Mouse (Mus musculus): Measurements from ENCODE around the gene Fig4. TPM values are rescaled to one million over a fixed set of nuclear protein-coding genes. Genes with fewer than 3 reads are reported as not detected.

Fig4 gene
- polyA plus RNA-seq, 1 experiment from 2014 or later: 17.0 TPM

DNA sequence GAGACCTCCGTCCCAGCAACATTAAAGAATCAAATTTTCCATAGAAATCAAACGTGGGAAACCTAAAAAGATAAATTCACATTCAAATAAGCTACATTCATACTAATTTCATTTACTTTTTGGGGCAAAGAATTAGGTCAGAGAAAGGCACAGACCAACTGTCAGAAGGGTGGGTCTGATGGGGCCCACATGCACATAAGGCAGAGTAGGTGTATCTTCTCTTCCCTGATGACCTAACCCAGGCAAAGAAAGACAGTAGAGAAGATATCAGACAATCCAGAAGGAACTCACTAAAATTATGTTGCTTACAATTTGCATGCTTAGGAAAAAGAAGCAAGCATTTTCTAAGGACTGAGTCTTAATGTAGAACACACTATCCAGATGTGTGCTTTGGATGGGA is 67.9 kb downstream of the Fig4 start:
- 83% methylated on average over 2 of the region's 2 CpGs for WGBS
- H3K27ac ChIP-seq: no peak overlapping the region

GRCm38 (mm10) chr10:41234552-41234951 is 68.5 kb downstream of the Fig4 start:
- no peak for ATAC-seq (ENCODE audit: insufficient number of reproducible peaks, low FRiP score, low TSS enrichment, low read depth)
- Histone ChIP-seq H3K4me3 (no peak overlapping the region), H3K4me2 (no peak overlapping the region), H3K4me1 (no peaks in the 10 kb centered on the region), H3K9ac (no peak overlapping the region), H3K9me3 (no peaks in the 10 kb centered on the region), H3K36me3 (0 out of 2 replicates have a peak, but pooled peaks cover 2% of the 10 kb centered on the region), H3K27ac (no peak overlapping the region), H3K27me3 (no peaks in the 10 kb centered on the region)
- WGBS: 67% methylated on average over 9 of the region's 9 CpGs

More for the DNA sequence above, 67.9 kb downstream of the Fig4 start:
- no peak overlapping the region for H3K9ac ChIP-seq
- 0 out of 2 replicates have a peak, but pooled peaks cover 5% of the 10 kb centered on the region for H3K36me3 ChIP-seq
- no peak overlapping the region for H3K4me2 ChIP-seq
- no peak overlapping the region for H3K4me3 ChIP-seq
- H3K4me1 ChIP-seq: no peaks in the 10 kb centered on the region
- no peaks in the 10 kb centered on the region for H3K27me3 ChIP-seq
- no peaks in the 10 kb centered on the region for H3K9me3 ChIP-seq
- no peak for ATAC-seq (ENCODE audit: insufficient number of reproducible peaks, low FRiP score, low TSS enrichment, low read depth)

DNA sequence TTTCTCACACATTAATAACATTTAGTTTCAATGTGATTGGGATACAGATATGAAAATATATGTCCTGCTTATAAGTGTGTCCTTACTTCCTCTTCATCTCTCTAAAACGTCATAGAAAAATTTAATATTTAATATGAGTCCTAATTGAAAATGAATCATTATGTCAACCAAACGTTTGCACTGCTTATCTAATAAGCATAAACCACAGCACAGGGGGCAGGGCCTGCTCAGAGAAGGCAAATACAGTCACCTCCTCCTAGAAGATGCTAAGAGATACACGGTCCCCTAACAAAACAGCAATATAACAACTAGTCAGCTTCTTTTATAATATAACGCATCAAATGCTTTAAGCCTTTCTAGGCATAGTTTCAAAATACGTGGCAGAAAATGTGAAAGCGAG is 69.9 kb downstream of the Fig4 start:
- Histone ChIP-seq H3K4me3 (no peak overlapping the region), H3K4me1 (no peaks in the 10 kb centered on the region), H3K9ac (no peak overlapping the region), H3K4me2 (no peak overlapping the region), H3K9me3 (no peaks in the 10 kb centered on the region), H3K27ac (no peak overlapping the region), H3K27me3 (no peaks in the 10 kb centered on the region), H3K36me3 (0 out of 2 replicates have a peak, but pooled peaks cover 2% of the 10 kb centered on the region)
- ATAC-seq (ENCODE audit: insufficient number of reproducible peaks, low FRiP score, low TSS enrichment, low read depth): no peak
- 86% methylated on average over 6 of the region's 6 CpGs for whole genome bisulfite sequencing

DNA sequence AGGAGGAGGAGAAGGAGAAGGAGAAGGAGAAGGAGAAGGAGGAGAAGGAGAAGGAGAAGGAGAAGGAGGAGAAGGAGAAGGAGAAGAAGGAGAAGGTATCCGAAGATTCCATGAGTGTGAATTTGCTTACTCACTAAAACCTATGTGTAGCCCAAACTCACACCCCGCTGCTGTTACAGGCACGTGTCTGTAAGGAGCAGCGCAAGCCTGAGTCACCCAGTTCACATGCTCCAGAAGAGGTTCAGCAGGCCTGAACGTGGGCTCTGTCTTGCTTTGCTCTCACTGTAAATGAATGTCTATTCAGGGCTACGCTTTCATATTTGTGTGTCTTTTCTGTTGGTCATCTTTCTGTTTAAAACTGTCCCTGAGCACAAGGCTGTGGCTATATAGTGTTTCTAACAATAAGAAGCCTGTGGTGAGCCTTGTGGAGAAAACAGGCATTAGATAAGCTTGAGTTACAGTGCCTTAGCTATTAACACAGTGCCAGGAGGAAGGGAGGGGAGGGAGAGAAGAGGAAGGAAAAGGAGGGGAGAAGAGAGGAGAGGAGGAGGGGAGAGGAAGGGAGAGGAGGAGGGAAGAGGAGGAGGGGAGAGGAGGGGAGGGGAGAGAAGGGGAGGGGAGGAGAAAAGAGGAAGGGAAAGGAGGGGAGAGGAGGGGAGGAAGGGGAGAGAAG is 71.8 kb downstream of the Fig4 start:
- Histone ChIP-seq H3K9ac (no peak overlapping the region), H3K36me3 (0 out of 2 replicates have a peak, but pooled peaks cover 2% of the 10 kb centered on the region), H3K4me1 (no peaks in the 10 kb centered on the region), H3K27me3 (no peaks in the 10 kb centered on the region), H3K9me3 (no peaks in the 10 kb centered on the region), H3K27ac (no peak overlapping the region), H3K4me3 (no peak overlapping the region), H3K4me2 (no peak overlapping the region)
- ATAC-seq (ENCODE audit: insufficient number of reproducible peaks, low FRiP score, low TSS enrichment, low read depth): no peak
- WGBS: 84% methylated on average over 6 of the region's 6 CpGs

- no peak overlapping the region for H3K9ac ChIP-seq
- ATAC-seq (ENCODE audit: insufficient number of reproducible peaks, low FRiP score, low TSS enrichment, low read depth): no peak
- WGBS: 80% methylated on average over 7 of the region's 7 CpGs
- no peaks in the 10 kb centered on the region for H3K9me3 ChIP-seq
- H3K36me3 ChIP-seq: 0 out of 2 replicates have a peak, but pooled peaks cover 2% of the 10 kb centered on the region
- no peaks in the 10 kb centered on the region for H3K27me3 ChIP-seq
- H3K4me2 ChIP-seq: no peak overlapping the region
- H3K4me3 ChIP-seq: no peak overlapping the region
- 0 out of 2 replicates have a peak, but pooled peaks cover 2% of the 10 kb centered on the region for H3K4me1 ChIP-seq
- no peak overlapping the region for H3K27ac ChIP-seq
Measured at GRCm38 (mm10) chr10:41227626-41228025, 75.4 kb downstream of the Fig4 start.

- 37% methylated on average over 4 of the region's 4 CpGs for WGBS
- Histone ChIP-seq H3K9me3 (no peaks in the 10 kb centered on the region), H3K36me3 (no peaks in the 10 kb centered on the region), H3K4me2 (no peak overlapping the region), H3K4me1 (0 out of 2 replicates have a peak, but pooled peaks cover 2% of the 10 kb centered on the region), H3K9ac (no peak overlapping the region), H3K27ac (no peak overlapping the region), H3K4me3 (no peak overlapping the region), H3K27me3 (no peaks in the 10 kb centered on the region)
- ATAC-seq (ENCODE audit: insufficient number of reproducible peaks, low FRiP score, low TSS enrichment, low read depth): no peak
Measured at GRCm38 (mm10) chr10:41223499-41223898, 79.6 kb downstream of the Fig4 start.

- no peak overlapping the region for H3K4me2 ChIP-seq
- H3K4me3 ChIP-seq: no peak overlapping the region
- no peaks in the 10 kb centered on the region for H3K9me3 ChIP-seq
- ATAC-seq (ENCODE audit: insufficient number of reproducible peaks, low FRiP score, low TSS enrichment, low read depth): no peak; the same call in 1 of the 2 replicates
- WGBS: 80% methylated on average over 4 of the region's 4 CpGs
- no peak overlapping the region for H3K9ac ChIP-seq
- no peaks in the 10 kb centered on the region for H3K36me3 ChIP-seq
- H3K27ac ChIP-seq: no peak overlapping the region
- H3K27me3 ChIP-seq: no peaks in the 10 kb centered on the region
- H3K4me1 ChIP-seq: 0 out of 2 replicates have a peak, but pooled peaks cover 2% of the 10 kb centered on the region
Measured at GRCm38 (mm10) chr10:41221204-41221603, 81.9 kb downstream of the Fig4 start.

GRCm38 (mm10) chr10:41218897-41219296 is 84.2 kb downstream of the Fig4 start:
- no peak overlapping the region for H3K4me3 ChIP-seq
- 0 out of 2 replicates have a peak, but pooled peaks cover 2% of the 10 kb centered on the region for H3K4me1 ChIP-seq
- WGBS: 86% methylated on average over 10 of the region's 10 CpGs
- no peak overlapping the region for H3K4me2 ChIP-seq
- no peaks in the 10 kb centered on the region for H3K9me3 ChIP-seq
- H3K9ac ChIP-seq: no peak overlapping the region
- no peaks in the 10 kb centered on the region for H3K27me3 ChIP-seq
- H3K27ac ChIP-seq: no peak overlapping the region
- no peaks in the 10 kb centered on the region for H3K36me3 ChIP-seq
- no peak for ATAC-seq (ENCODE audit: insufficient number of reproducible peaks, low FRiP score, low TSS enrichment, low read depth)

DNA sequence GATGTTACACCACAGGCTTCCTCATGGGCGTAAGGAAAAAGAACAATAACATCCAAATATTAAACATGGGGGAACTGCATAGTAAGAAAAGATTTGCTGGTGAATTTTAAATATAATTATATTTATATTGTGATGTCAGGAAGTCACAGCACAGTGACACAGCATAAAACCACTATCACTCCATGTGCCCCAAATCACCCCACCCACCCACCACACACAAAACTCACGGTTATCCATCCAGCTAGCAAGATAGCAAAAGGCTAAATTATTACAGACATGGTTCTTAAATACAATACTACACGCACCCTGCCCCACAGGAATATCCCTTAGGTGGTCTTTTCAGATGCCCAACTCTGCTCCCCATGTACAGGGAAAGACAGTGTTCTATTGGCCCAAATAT is 89.0 kb downstream of the Fig4 start:
- Histone ChIP-seq H3K4me3 (no peak overlapping the region), H3K4me1 (no peaks in the 10 kb centered on the region), H3K4me2 (no peak overlapping the region), H3K36me3 (no peaks in the 10 kb centered on the region), H3K27ac (no peak overlapping the region), H3K27me3 (no peaks in the 10 kb centered on the region), H3K9ac (no peak overlapping the region), H3K9me3 (no peaks in the 10 kb centered on the region)
- WGBS: 82% methylated on average over 3 of the region's 3 CpGs
- no peak for ATAC-seq (ENCODE audit: insufficient number of reproducible peaks, low FRiP score, low TSS enrichment, low read depth)

- no peak overlapping the region for H3K4me2 ChIP-seq
Measured at GRCm38 (mm10) chr10:41209538-41209937, 93.5 kb downstream of the Fig4 start.

DNA sequence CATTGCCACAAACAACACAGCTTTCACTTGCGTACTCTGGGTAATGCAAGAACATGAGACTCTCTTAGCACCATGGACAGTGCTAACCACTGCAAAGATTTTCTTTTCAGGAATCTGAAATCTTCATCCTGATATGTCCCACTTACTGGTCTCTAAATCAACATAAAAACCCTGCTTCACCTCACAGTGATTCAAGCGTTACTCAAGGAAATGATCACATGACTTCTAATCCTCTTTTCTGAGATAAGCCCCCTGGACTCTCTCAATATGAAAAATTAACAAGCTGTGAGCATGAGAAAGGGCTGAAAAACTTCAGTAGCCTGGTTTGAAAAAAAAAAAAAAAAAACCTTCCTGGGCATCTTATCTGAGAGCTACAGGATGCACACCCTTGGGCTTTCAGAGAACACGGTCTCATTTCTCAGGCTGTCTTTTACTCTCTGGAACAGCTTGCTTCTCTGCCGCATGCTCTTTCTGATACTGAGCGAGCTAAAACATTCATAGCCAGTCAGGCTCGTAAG is 94.1 kb downstream of the Fig4 start:
- no peak overlapping the region for H3K9ac ChIP-seq
- no peaks in the 10 kb centered on the region for H3K36me3 ChIP-seq
- ATAC-seq (ENCODE audit: insufficient number of reproducible peaks, low FRiP score, low TSS enrichment, low read depth): no peak
- no peak overlapping the region for H3K4me2 ChIP-seq
- H3K4me1 ChIP-seq: no peaks in the 10 kb centered on the region
- no peak overlapping the region for H3K4me3 ChIP-seq
- H3K27me3 ChIP-seq: no peaks in the 10 kb centered on the region
- H3K27ac ChIP-seq: no peak overlapping the region
- 79% methylated on average over 6 of the region's 6 CpGs for WGBS
- H3K9me3 ChIP-seq: no peaks in the 10 kb centered on the region

More at GRCm38 (mm10) chr10:41209538-41209937, 93.5 kb downstream of the Fig4 start:
- Histone ChIP-seq H3K36me3 (no peaks in the 10 kb centered on the region), H3K4me3 (no peak overlapping the region), H3K9ac (no peak overlapping the region), H3K9me3 (no peaks in the 10 kb centered on the region), H3K27ac (no peak overlapping the region), H3K4me1 (no peaks in the 10 kb centered on the region), H3K27me3 (no peaks in the 10 kb centered on the region)
- WGBS: 59% methylated on average over 4 of the region's 4 CpGs
- ATAC-seq (ENCODE audit: insufficient number of reproducible peaks, low FRiP score, low TSS enrichment, low read depth): no peak

DNA sequence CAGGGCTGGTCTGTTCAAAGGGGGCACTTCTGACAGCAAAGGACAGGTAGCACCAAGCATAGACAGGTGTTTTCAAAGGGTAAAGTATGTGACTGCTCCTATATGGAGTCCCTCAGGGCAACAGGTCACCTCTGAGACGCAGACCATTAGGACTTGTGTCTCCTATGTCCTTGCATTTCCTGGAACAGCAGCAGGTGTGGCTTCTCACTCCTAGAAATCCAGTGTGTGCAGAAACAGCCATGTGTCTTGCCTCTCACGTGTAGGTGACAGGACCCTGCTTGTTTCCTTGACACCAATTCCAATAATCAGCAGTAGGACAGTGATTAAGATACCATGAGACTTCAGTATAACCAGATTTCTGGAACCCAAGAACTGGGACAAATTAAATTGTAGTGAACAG is 97.4 kb downstream of the Fig4 start:
- WGBS: 67% methylated on average over 2 of the region's 2 CpGs
- Histone ChIP-seq H3K4me3 (no peak overlapping the region), H3K9me3 (no peaks in the 10 kb centered on the region), H3K27me3 (no peaks in the 10 kb centered on the region), H3K9ac (no peak overlapping the region), H3K4me1 (no peaks in the 10 kb centered on the region), H3K4me2 (no peak overlapping the region), H3K27ac (no peak overlapping the region), H3K36me3 (no peaks in the 10 kb centered on the region)
- no peak for ATAC-seq (ENCODE audit: insufficient number of reproducible peaks, low FRiP score, low TSS enrichment, low read depth)
